Mouse (Mus musculus) heart, adult 8-10 months (tissue): Measurements from ENCODE around the gene Myo18b. TPM values are rescaled to one million over a fixed set of nuclear protein-coding genes. Genes with fewer than 3 reads are reported as not detected.

Source experiments
- DNase-seq: peaks from one replicate; pipeline ENCODE4 v3.0.0; 2022; ENCODE audit warnings: low spot score
- total RNA-seq, 4 experiments: library from RNA; stranded (reverse); gene quantifications; 2 replicates each; pipeline ENCODE4 v1.2.4; 2022

Gene Myo18b
- total RNA-seq, 4 experiments from 2014 or later = 211 to 246 (median 225) TPM

GRCm38 (mm10) chr5:112678153-112678552 lies 218.0 kb downstream of the Myo18b start:
- no peak for DNase-seq

DNA sequence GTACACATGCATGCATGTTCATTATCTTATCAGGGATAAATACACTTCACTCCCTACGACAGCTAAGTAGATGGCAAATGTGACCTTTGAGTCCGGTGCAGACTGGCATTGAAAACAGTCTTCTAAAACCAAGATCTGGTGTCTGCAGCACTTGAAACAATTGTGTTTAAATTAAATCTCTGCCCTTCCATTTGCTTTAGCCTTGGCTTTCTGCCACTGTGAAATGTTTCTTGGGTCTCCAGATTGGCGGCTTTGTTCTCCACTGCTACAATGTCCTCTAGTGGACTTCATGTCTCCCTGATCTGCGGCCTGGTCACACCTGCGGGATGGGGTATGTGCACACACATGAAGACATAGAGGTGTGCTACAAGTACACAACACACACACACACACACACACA lies 221.4 kb downstream of the Myo18b start:
- DNase-seq = no peak

DNA sequence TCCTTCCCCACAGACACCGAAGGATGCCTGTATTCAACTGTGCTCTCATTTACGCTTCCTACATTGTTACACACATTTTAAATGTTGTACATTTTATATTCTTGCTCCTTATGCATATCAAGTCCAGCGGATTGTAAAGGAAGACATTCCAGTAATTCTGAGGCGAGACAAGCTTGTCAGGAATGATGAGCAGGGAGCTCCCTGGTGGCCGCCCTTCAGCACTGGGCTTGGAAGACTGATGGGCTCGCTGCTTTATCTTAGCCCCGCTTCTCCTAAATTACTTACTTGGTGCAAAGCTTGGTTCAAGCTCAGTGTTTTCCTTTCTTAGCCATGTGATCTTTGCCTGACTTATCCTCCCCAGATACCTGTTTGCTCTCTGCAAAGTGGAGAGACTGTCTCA lies 223.7 kb downstream of the Myo18b start:
- DNase-seq = no peak

- no peak for DNase-seq
These were observed 224.2 kb downstream of the Myo18b start for GRCm38 (mm10) chr5:112671961-112672360.

DNA sequence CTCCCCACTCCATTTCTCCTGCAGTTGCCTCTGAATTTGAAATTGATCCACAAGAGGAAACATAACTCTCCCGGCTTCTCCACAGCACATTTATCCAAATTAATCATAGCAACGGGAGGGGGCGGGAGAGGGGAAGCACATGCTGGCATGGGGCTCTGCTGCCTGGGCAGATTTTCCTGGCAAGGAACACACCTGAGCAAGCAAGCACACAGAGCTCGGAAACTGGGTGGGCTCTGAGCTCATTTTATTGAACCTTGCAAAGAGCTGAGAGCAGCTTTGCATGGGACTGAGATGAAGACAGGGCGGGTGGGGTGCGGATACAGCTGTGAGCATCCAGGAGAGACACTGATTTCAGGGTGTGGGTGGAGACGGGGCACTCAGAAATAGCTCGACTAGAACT lies 229.0 kb downstream of the Myo18b start:
- DNase-seq = no peak

- no peak for DNase-seq
These were observed 230.5 kb downstream of the Myo18b start for GRCm38 (mm10) chr5:112665661-112666060.

- no peak for DNase-seq
These were observed 232.5 kb downstream of the Myo18b start for GRCm38 (mm10) chr5:112663701-112664100.

DNA sequence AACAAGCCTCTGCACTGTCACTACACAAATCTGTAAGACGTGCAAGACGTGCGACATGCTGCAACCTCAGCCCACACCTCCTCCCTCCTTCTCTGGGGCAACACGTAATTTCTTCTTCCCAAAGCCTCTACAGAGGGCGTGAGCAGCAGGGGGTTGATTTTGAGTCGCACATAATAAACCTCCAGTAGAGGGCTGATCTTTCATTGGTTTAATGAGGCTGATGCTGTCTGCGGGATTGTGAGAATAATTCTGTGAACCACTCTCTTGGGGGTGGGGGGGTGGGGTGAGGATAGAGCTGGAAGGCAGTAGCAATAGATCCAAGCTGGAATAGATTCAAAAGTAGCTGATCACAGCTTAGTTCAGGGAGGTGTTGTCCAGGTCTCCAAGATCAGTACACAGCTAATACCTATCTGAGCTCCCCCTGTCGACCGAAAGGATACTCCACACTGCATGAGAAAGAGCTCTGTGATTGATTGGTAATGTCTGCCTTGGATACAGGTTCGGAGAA lies 235.2 kb downstream of the Myo18b start:
- DNase-seq = no peak

DNA sequence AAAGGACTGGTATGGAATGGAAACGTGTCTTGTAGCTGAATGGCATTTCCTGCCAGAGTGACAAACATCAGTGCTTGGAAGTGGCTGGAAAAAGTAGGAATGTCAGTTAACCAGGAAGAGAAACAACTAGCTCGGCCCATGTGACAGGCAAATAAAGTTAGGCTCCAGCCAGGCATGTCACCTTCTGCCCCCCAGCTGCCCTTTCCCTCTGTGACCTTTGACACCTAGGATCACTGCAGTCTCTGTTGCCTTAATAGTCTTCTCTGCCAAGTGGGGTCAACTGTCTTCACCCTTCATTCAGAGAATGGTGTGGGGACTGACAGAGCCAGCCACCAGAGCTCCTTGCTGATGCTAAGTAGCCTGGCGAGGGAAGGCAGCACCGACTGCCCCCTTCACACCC lies 236.9 kb downstream of the Myo18b start:
- no peak for DNase-seq

GRCm38 (mm10) chr5:112656811-112657210 lies 239.4 kb downstream of the Myo18b start:
- no peak for DNase-seq

- no peak for DNase-seq
These were observed 240.1 kb downstream of the Myo18b start for GRCm38 (mm10) chr5:112655986-112656541.

DNA sequence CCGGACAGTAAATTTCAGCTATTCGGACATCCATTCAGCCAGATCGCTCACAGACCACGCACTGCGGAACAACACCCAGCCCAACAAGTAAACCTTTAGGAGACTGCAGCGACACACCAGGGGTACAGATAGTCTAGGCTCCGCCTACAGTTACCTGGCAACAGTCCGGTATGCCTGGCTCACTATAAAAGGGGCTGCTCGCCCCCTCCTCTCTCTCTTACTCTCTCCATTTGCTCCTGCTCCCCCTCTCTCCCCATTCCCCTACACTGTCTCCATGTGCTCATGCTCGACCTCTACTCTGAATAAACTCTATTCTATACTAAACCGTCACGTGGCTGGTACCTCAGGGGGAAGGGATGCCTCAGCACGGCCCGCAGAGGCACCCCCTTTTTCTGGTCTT lies 240.6 kb downstream of the Myo18b start:
- no peak for DNase-seq

GRCm38 (mm10) chr5:112652036-112652435 lies 244.1 kb downstream of the Myo18b start:
- DNase-seq = no peak

DNA sequence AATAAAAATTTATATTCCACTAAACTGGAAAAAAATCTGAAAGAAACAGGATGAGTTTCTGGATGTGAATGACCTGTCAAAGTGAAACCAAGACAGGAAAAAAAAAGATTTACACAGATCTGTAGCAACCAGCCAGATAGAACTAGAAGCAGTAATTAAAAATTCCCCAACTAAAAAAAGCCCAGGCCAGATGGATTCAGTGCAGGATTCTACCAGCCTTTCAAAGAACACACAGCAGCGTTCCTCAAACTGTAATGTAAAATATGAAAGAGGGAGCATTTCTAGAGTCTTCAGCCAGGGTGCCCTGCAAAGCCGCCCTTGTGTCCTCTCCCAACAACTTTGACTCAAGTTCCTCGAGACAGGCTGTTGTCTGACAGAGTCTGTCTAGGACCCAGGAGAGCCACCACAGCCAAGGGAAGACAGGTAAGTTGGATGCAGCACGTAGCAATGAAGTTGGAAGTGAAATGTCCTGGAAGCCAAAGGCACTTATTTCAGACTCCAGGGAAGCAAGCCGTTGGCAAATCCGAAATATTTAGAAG lies 246.9 kb downstream of the Myo18b start:
- DNase-seq = no peak

GRCm38 (mm10) chr5:112646871-112647270 lies 249.3 kb downstream of the Myo18b start:
- DNase-seq = no peak

- DNase-seq = no peak
These were observed 250.6 kb downstream of the Myo18b start for GRCm38 (mm10) chr5:112645535-112645934.

- no peak for DNase-seq
These were observed 252.5 kb downstream of the Myo18b start for GRCm38 (mm10) chr5:112643533-112644272.

DNA sequence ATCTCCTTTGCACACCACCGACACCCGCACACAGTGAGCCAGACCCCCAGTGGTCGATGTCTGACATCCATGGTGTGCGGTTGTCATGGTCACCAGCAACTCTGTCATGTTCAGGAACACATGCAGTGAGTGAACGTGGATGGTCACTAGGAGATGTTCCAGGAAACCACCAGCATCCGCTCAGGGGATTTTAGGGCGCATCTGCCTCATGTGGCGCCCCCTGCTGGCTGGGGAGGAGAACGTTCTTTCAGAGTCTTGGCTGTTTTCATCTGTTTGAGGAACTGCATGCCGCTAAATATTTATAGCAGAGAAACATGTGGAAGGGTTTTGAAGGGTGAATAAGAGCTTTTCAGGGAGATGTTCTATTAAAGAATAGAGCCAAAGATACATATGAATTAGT lies 253.4 kb downstream of the Myo18b start:
- DNase-seq = no peak

GRCm38 (mm10) chr5:112641770-112642169 lies 254.4 kb downstream of the Myo18b start:
- no peak for DNase-seq

- no peak for DNase-seq
These were observed 255.0 kb downstream of the Myo18b start for GRCm38 (mm10) chr5:112641131-112641530.

GRCm38 (mm10) chr5:112640651-112641050 lies 255.5 kb downstream of the Myo18b start:
- DNase-seq = no peak
